Mouse (Mus musculus) large intestine, adult 2 months (tissue): ENCODE results near the gene Svs3a. TPM values are rescaled to one million over a fixed set of nuclear protein-coding genes. Genes with fewer than 3 reads are reported as not detected.
"Not testable (repeated sequence)": the region's sequence is repeated elsewhere in the genome, so short reads cannot be mapped to it uniquely, and the experiment has no call there.

ENCODE experiments used
- DNase-seq: peaks from one replicate; pipeline ENCODE4 v3.0.0-alpha.2; 2012; ENCODE audit warnings: low read depth, low spot score
- WGBS: fragments of 180-500 bp; shearing (Covaris S2); methylation state at CpG from one replicate; pipeline ENCODE4 v1.1.7; 2018; 5-methylcytosine and 5-hydroxymethylcytosine counted together
- polyA plus RNA-seq: library from polyadenylated mRNA; depleted of rRNA; stranded (reverse); fragments of >200 nt; gene quantifications from 2 replicates; pipeline ENCODE4 v1.2.3, GENCODE M21; 2012; rRNA removed

The Svs3a gene
- not detected in 2 replicates for polyA plus RNA-seq

- not testable (repeated sequence) for DNase-seq
- WGBS, result 70% methylated on average over 1 of the region's 1 CpGs
These were observed at the start of gene Svs3a for GRCm38 (mm10) chr2:164288968-164289367. Svs3a (plus strand) TSS chr2:164289268.

DNA sequence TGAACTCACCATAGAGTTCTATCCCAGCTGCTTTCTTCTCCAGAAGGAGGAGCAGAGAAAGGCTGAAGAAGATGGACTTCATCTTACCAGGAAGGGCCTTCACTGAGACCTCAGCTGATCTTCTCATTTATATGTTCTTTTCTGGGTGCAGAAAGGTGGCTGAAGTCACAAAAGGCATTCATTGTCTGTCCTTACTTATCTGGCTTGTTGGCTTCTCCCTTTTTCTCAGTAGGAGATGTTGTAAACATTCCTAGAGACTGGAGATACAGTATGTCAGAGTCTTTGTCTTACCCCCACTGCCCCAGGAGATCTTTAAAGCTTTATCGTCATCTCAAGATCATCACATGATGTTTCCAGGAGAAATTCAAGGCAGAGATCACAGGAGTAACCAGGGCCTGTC lies 32.5 kb upstream of the Svs3a start, which contains the start of gene Svs3b:
Gene Svs3b, minus strand, starts transcription at position 101 of the 400 bp plus-strand sequence.
- WGBS, result 78% methylated on average over 1 of the region's 1 CpGs
- DNase-seq, result not testable (repeated sequence)

GRCm38 (mm10) chr2:164278359-164278758 lies 10.7 kb upstream of the Svs3a start, which contains the start of gene Svs4:
Svs4 (minus strand) TSS chr2:164278459.
- DNase-seq, result no peak
- WGBS, result 88% methylated on average over 4 of the region's 4 CpGs

GRCm38 (mm10) chr2:164312599-164312998 lies 23.5 kb downstream of the Svs3a start:
- WGBS, result 79% methylated on average over 5 of the region's 5 CpGs
- DNase-seq, result no peak

DNA sequence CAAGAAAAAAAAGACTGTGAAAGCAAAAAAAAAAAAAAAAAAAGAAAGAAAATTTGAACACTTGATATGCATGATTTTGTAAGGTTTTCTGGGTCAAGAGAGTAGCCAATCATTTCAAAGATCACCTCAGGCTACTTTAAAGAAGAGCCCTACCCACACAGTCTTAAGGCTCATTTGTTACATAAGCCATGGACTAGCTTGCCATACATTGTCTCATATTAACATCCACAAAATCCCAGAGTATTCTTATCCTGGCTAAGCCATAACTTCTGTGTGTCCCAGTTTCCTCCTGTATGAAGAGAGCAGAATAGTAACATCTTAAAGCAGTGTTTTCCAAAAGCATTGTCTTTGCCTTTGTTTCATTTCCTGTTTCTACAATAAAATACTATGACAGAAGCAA lies 26.4 kb downstream of the Svs3a start:
- DNase-seq, result not testable (repeated sequence)

DNA sequence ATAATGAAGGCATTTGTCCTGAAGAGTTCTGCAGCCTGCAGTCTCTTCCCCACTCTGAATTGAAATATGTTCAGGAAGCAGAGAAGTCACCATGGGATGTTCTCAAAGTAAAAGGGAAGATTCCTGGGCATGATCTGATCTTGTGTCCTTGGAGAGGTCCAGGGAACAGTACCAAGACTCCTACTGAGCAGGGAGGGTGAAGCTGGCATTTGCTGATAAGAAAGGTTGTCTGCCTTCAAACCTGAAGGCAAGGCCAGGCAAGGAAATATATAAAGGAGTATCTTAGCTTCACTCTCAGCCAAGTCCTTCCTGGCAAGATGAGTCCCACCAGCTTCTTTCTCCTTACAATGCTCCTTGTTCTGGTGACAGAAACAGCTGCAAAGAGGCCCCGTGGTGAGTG lies 27.4 kb downstream of the Svs3a start, which contains the start of gene Svs6:
Gene Svs6, plus strand, starts transcription at position 301 of the 400 bp plus-strand sequence.
- 73% methylated on average over 1 of the region's 1 CpGs for WGBS
- DNase-seq, result not testable (repeated sequence)

- DNase-seq, result no peak
- 68% methylated on average over 6 of the region's 6 CpGs for WGBS
These were observed 31.9 kb downstream of the Svs3a start for GRCm38 (mm10) chr2:164320983-164321382.

DNA sequence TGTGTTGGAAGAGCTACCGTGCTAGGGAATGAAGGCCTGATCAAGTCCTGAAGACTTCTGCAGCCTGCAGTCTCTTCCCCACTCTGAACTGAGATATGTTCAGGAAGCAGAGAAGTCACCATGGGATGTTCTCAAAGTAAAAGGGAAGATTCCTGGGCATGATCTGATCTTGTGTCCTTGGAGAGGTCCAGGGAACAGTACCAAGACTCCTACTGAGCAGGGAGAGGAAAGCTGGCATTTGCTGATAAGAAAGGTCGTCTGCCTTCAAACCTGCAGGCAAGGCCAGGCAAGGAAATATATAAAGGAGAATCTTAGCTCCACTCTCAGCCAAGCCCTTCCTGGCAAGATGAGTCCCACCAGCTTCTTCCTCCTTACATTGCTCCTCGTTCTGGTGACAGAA lies 43.4 kb downstream of the Svs3a start, which contains the start of gene Svs5:
Gene Svs5, plus strand, starts transcription at position 301 of the 400 bp plus-strand sequence.
- DNase-seq, result not testable (repeated sequence)
- 58% methylated on average over 3 of the region's 3 CpGs for WGBS

Other genes with a start within 250 kb of the Svs3a start
- 13.6 and 17.5 TPM in 2 replicates for gene Stk4, start 218.9 kb upstream of the Svs3a start, polyA plus RNA-seq
- gene Tomm34, start 218.1 kb upstream of the Svs3a start, polyA plus RNA-seq, result 36.8 and 38.7 TPM in 2 replicates
- gene Kcns1, start 118.2 kb upstream of the Svs3a start, polyA plus RNA-seq, result 0.05 TPM in 2 replicates
- not detected in 2 replicates for gene Wfdc5, start 106.5 kb upstream of the Svs3a start, polyA plus RNA-seq
- 0.16 TPM in 1 of 2 replicates, not detected in the other for gene Wfdc12, start 98.7 kb upstream of the Svs3a start, polyA plus RNA-seq
- gene Wfdc15a, start 89.1 kb upstream of the Svs3a start, polyA plus RNA-seq, result not detected in 2 replicates
- gene Wfdc15b, start 67.6 kb upstream of the Svs3a start, polyA plus RNA-seq, result 0.41 TPM in 1 of 2 replicates, not detected in the other
- gene Svs2, start 50.8 kb upstream of the Svs3a start, polyA plus RNA-seq, result not detected in 2 replicates
- gene Svs3b, start 32.6 kb upstream of the Svs3a start, polyA plus RNA-seq, result not detected in 2 replicates
- gene Svs4, start 10.8 kb upstream of the Svs3a start, polyA plus RNA-seq, result not detected in 2 replicates
- gene Svs6, start 27.5 kb downstream of the Svs3a start, polyA plus RNA-seq, result not detected in 2 replicates
- not detected in 2 replicates for gene Svs5, start 43.5 kb downstream of the Svs3a start, polyA plus RNA-seq
- gene Slpi, start 99.8 kb downstream of the Svs3a start, polyA plus RNA-seq, result 24.9 and 38.0 TPM in 2 replicates
- gene Rbpjl, start 113.9 kb downstream of the Svs3a start, polyA plus RNA-seq, result not detected in 2 replicates
- gene Matn4, start 115.9 kb downstream of the Svs3a start, polyA plus RNA-seq, result 0.27 and 0.57 TPM in 2 replicates
- 70.6 and 77.3 TPM in 2 replicates for gene Sdc4, start 154.6 kb downstream of the Svs3a start, polyA plus RNA-seq
- gene Sys1, start 167.7 kb downstream of the Svs3a start, polyA plus RNA-seq, result 104 and 111 TPM in 2 replicates
- 25.6 and 40.2 TPM in 2 replicates for gene Gm20458, start 171.7 kb downstream of the Svs3a start, polyA plus RNA-seq
- gene Trp53tg5, start 184.5 kb downstream of the Svs3a start, polyA plus RNA-seq, result not detected in 2 replicates
- gene Dbndd2, start 196.8 kb downstream of the Svs3a start, polyA plus RNA-seq, result 69.4 and 96.9 TPM in 2 replicates
- gene Pigt, start 208.3 kb downstream of the Svs3a start, polyA plus RNA-seq, result 118 and 127 TPM in 2 replicates